Mouse (Mus musculus) erythroblast, embryonic 14.5 days (primary cell): ENCODE data around the gene Ankrd22. TPM values are rescaled to one million over a fixed set of nuclear protein-coding genes. Genes with fewer than 3 reads are reported as not detected.

Source experiments
- H3K27me3 ChIP-seq: 2 replicates; pipeline ENCODE4 v1.6.1; 2012; ENCODE audit warnings: inconsistent platforms; ENCODE audit not compliant: control insufficient read depth
- H3K36me3 ChIP-seq: 2 replicates; pipeline ENCODE4 v1.6.1; 2012; ENCODE audit warnings: mild to moderate bottlenecking, inconsistent platforms; ENCODE audit not compliant: control insufficient read depth
- H3K4me1 ChIP-seq: 2 replicates; pipeline ENCODE4 v1.6.1; 2012; ENCODE audit warnings: inconsistent platforms; ENCODE audit not compliant: control insufficient read depth
- H3K4me3 ChIP-seq: replicated peaks from 2 replicates; pipeline ENCODE3; 2012; ENCODE audit warnings: moderate library complexity, mild to moderate bottlenecking, inconsistent platforms
- H3K9me3 ChIP-seq: 2 replicates; pipeline ENCODE4 v1.6.1; 2012; ENCODE audit warnings: low read length, inconsistent platforms, mixed read lengths; ENCODE audit not compliant: control insufficient read depth
- GATA1 ChIP-seq: IDR thresholded peaks from 2 replicates; pipeline ENCODE4 v1.6.1; 2012; ENCODE audit warnings: low read length, inconsistent platforms, mixed read lengths
- TAL1 ChIP-seq: IDR thresholded peaks from 3 replicates; pipeline ENCODE4 v1.6.1; 2012; ENCODE audit warnings: low read length, inconsistent platforms, mixed read lengths
- polyA plus RNA-seq: library from polyadenylated mRNA; stranded (reverse); fragments of >175 nt; gene quantifications from 2 replicates; pipeline ENCODE4 v1.2.3, GENCODE M21; 2012

Gene Ankrd22
- polyA plus RNA-seq, 1 experiment = not detected

GRCm38 (mm10) chr19:34166386-34166785 is 533 bp upstream of the Ankrd22 start:
- Histone ChIP-seq H3K4me1 (no peaks in the 10 kb centered on the region), H3K27me3 (no peaks in the 10 kb centered on the region), H3K4me3 (no peak overlapping the region), H3K9me3 (no peaks in the 10 kb centered on the region), H3K36me3 (no peaks in the 10 kb centered on the region)
- TF ChIP-seq GATA1 (no peak), TAL1 (no peak)

GRCm38 (mm10) chr19:34162693-34163092 is 3.2 kb downstream of the Ankrd22 start:
- TF ChIP-seq GATA1 (no peak), TAL1 (no peak)
- H3K4me3 ChIP-seq = no peak overlapping the region
- no peaks in the 10 kb centered on the region for H3K9me3 ChIP-seq
- no peaks in the 10 kb centered on the region for H3K4me1 ChIP-seq
- no peaks in the 10 kb centered on the region for H3K36me3 ChIP-seq
- H3K27me3 ChIP-seq = no peaks in the 10 kb centered on the region

- no peaks in the 10 kb centered on the region for H3K36me3 ChIP-seq
- TF ChIP-seq GATA1 (no peak), TAL1 (no peak)
- H3K9me3 ChIP-seq = no peaks in the 10 kb centered on the region
- H3K27me3 ChIP-seq = no peaks in the 10 kb centered on the region
- no peak overlapping the region for H3K4me3 ChIP-seq
- H3K4me1 ChIP-seq = no peaks in the 10 kb centered on the region
These were observed 12.3 kb downstream of the Ankrd22 start for GRCm38 (mm10) chr19:34153263-34154144.

GRCm38 (mm10) chr19:34151909-34152308 is 13.9 kb downstream of the Ankrd22 start:
- no peaks in the 10 kb centered on the region for H3K36me3 ChIP-seq
- H3K27me3 ChIP-seq = no peaks in the 10 kb centered on the region
- no peak overlapping the region for H3K4me3 ChIP-seq
- H3K4me1 ChIP-seq = no peaks in the 10 kb centered on the region
- H3K9me3 ChIP-seq = no peaks in the 10 kb centered on the region
- TF ChIP-seq TAL1 (no peak), GATA1 (no peak)

GRCm38 (mm10) chr19:34148421-34148820 is 17.4 kb downstream of the Ankrd22 start:
- TF ChIP-seq TAL1 (no peak), GATA1 (no peak)
- Histone ChIP-seq H3K4me3 (no peak overlapping the region), H3K9me3 (no peaks in the 10 kb centered on the region), H3K4me1 (no peaks in the 10 kb centered on the region), H3K36me3 (no peaks in the 10 kb centered on the region), H3K27me3 (no peaks in the 10 kb centered on the region)

- no peaks in the 10 kb centered on the region for H3K27me3 ChIP-seq
- no peaks in the 10 kb centered on the region for H3K36me3 ChIP-seq
- H3K4me3 ChIP-seq = no peak overlapping the region
- no peaks in the 10 kb centered on the region for H3K9me3 ChIP-seq
- H3K4me1 ChIP-seq = no peaks in the 10 kb centered on the region
- no peak for TF ChIP-seq TAL1
- no peak for TF ChIP-seq GATA1
These were observed 26.3 kb downstream of the Ankrd22 start for GRCm38 (mm10) chr19:34139431-34140046.

- no peak overlapping the region for H3K4me3 ChIP-seq
- no peaks in the 10 kb centered on the region for H3K4me1 ChIP-seq
- no peaks in the 10 kb centered on the region for H3K27me3 ChIP-seq
- TF ChIP-seq GATA1 = no peak
- TF ChIP-seq TAL1 = no peak
- H3K9me3 ChIP-seq = no peaks in the 10 kb centered on the region
- no peaks in the 10 kb centered on the region for H3K36me3 ChIP-seq
These were observed 27.0 kb downstream of the Ankrd22 start for GRCm38 (mm10) chr19:34138720-34139430.

GRCm38 (mm10) chr19:34120107-34120731 is 45.6 kb downstream of the Ankrd22 start:
- Histone ChIP-seq H3K27me3 (no peaks in the 10 kb centered on the region), H3K9me3 (no peaks in the 10 kb centered on the region), H3K4me3 (no peak overlapping the region), H3K4me1 (no peaks in the 10 kb centered on the region), H3K36me3 (no peaks in the 10 kb centered on the region)
- TF ChIP-seq GATA1 (no peak), TAL1 (no peak)
